Mouse (Mus musculus): ENCODE data around the gene Sema4d.

DNA sequence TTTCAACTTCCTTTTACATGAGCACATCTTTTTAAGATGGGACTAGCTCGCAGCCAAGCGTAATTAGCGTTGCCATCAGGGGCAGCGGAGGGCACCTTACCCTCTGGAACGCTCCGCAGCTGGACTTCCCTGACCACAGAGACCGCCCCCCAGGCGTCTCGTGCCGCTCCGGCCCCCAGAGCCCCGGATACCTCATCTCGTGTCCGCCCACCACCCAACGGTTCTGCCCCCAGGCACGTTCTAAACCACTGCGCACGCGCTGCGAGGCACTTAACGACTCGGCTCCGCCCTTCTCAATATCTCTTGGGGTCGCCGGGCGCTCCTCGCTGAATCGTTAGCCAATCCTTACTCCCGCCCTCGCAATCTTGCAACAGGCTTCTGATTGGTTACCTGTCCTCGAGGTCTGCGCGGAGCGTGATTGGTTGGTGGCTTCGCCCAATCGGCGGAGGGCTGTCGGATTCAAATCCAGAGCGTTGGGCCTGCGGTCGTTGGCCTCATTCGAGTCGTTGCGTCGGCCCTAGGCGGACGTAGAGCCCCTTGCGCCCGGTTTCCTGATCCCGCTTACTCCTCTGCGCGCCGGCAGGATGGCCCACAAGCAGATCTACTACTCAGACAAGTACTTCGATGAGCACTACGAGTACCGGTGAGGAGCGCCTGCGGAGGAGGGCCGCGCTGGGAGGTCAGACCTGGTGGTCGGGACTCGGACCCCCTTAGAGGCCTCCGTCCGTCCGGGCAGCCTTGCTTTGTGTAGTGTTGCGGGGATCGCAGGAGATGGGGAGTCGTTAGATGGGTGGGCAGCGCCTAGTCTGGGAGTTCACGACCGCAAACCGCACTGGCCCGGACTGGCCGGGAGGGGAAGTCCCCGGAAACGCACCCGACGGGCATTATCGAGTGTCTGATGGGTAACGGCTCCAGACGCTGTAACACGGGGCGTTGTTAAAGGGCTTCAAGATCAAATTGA is 148.4 kb downstream of the Sema4d start, which contains the start of gene Cks2:
- TF ChIP-seq CTCF (IDR thresholded peaks at IDR 0.05) = 0 out of 2 replicates have a peak, but pooled peaks have one; percentile 6
- no peak for TF ChIP-seq EP300 (IDR thresholded peaks at IDR 0.05)

Measured in lung, postnatal 0 days (tissue).